ENCODE assay signal across 8 mouse cellular contexts in genomic region chr10:62979667-62980038, GRCm38 (mm10). TPM values are rescaled to one million over a fixed set of nuclear protein-coding genes. Genes with fewer than 3 reads are reported as not detected.
DNase-seq lines count a peak whose midpoint lies in the region; ATAC-seq and TF ChIP-seq lines count a peak whose summit lies in the region.

No protein-coding gene starts in this region.

- H3K27me3 ChIP-seq in embryonic facial prominence, embryonic 14.5 days (replicated peaks; ENCODE audit: control insufficient read depth, insufficient read depth, low read length), result no peaks in the 10 kb centered on the region
- no peaks in the 10 kb centered on the region for H3K27me3 ChIP-seq in intestine, embryonic 15.5 days (replicated peaks)
- H3K27me3 ChIP-seq in neural tube, embryonic 13.5 days, result no peaks in the 10 kb centered on the region

- TF ChIP-seq CTCF in lung, adult 2 months (IDR thresholded peaks at IDR 0.05; ENCODE audit: insufficient read depth, low read length), result no peak

- no peak for TF ChIP-seq POLR2A in lung, adult 2 months (IDR thresholded peaks at IDR 0.05; ENCODE audit: borderline replicate concordance, extremely low read depth, low read depth, low read length)

- H3K9me3 ChIP-seq in embryonic facial prominence, embryonic 14.5 days (ENCODE audit: control insufficient read depth, low read length), result no peaks in the 10 kb centered on the region
- H3K9me3 ChIP-seq in intestine, embryonic 15.5 days, result no peaks in the 10 kb centered on the region
- H3K9me3 ChIP-seq in neural tube, embryonic 13.5 days, result no peaks in the 10 kb centered on the region

- H3K36me3 ChIP-seq in embryonic facial prominence, embryonic 14.5 days (ENCODE audit: control insufficient read depth, insufficient read depth, low read length), result peaks cover 17% of the 10 kb centered on the region
- peaks cover 6% of the 10 kb centered on the region for H3K36me3 ChIP-seq in intestine, embryonic 15.5 days
- H3K36me3 ChIP-seq in neural tube, embryonic 13.5 days, result peaks cover 24% of the 10 kb centered on the region

- DNase-seq in lung, adult 2 months, result no peak
- no peak for DNase-seq in lung, postnatal 10 days
- DNase-seq in embryonic facial prominence, embryonic 14.5 days (ENCODE audit: low spot score), result no peak
- no peak for DNase-seq in retina, postnatal 1 day

- H3K27ac ChIP-seq in embryonic facial prominence, embryonic 14.5 days (replicated peaks; ENCODE audit: low read depth, low read length), result no peak overlapping the region; the same call in 1 of the 2 replicates
- no peak overlapping the region for H3K27ac ChIP-seq in intestine, embryonic 15.5 days
- peak overlapping the region; percentile 91 for H3K27ac ChIP-seq in neural tube, embryonic 13.5 days (replicated peaks)

- ATAC-seq in embryonic facial prominence, embryonic 14.5 days (ENCODE audit: low read depth), result peak; percentile 1; the same call in 1 of the 2 replicates
- ATAC-seq in intestine, embryonic 15.5 days, result no peak
- no peak; the same call in 1 of the 2 replicates for ATAC-seq in neural tube, embryonic 13.5 days (ENCODE audit: low read depth)
- ATAC-seq in granulocyte monocyte progenitor cell, adult 5-6 weeks (replicated peaks; ENCODE audit: poor library complexity, severe bottlenecking), result no peak
- no peak for ATAC-seq in megakaryocyte progenitor cell, adult 5-6 weeks (replicated peaks; ENCODE audit: poor library complexity)

- 12% methylated on average over 10 of the region's 10 CpGs for WGBS in lung, adult 2 months
- WGBS in embryonic facial prominence, embryonic 14.5 days, result 10% methylated on average over 10 of the region's 10 CpGs
- 11% methylated on average over 10 of the region's 10 CpGs for WGBS in intestine, embryonic 15.5 days
- WGBS in neural tube, embryonic 13.5 days, result 6% methylated on average over 10 of the region's 10 CpGs

- H3K4me3 ChIP-seq in lung, adult 2 months (replicated peaks; ENCODE audit: extremely low read depth, low read depth, low read length), result peak overlapping the region; percentile 83
- H3K4me3 ChIP-seq in embryonic facial prominence, embryonic 14.5 days (ENCODE audit: low read depth, low read length), result peak overlapping the region; percentile 80
- peak overlapping the region; percentile 97 for H3K4me3 ChIP-seq in intestine, embryonic 15.5 days (replicated peaks)
- H3K4me3 ChIP-seq in neural tube, embryonic 13.5 days, result peak overlapping the region; percentile 95

- peaks cover 4% of the 10 kb centered on the region; the same call in 1 of the 2 replicates for H3K4me1 ChIP-seq in lung, adult 2 months (ENCODE audit: control insufficient read depth, insufficient read depth, low read length)
- peaks cover 5% of the 10 kb centered on the region; the same call in 1 of the 2 replicates for H3K4me1 ChIP-seq in embryonic facial prominence, embryonic 14.5 days (ENCODE audit: control insufficient read depth, insufficient read depth, low read length)
- 0 out of 2 replicates have a peak, but pooled peaks cover 3% of the 10 kb centered on the region for H3K4me1 ChIP-seq in intestine, embryonic 15.5 days (replicated peaks)
- H3K4me1 ChIP-seq in neural tube, embryonic 13.5 days (replicated peaks), result peaks cover 15% of the 10 kb centered on the region

- peak overlapping the region; percentile 59 for H3K4me2 ChIP-seq in embryonic facial prominence, embryonic 14.5 days (ENCODE audit: low read depth, low read length)
- H3K4me2 ChIP-seq in intestine, embryonic 15.5 days (replicated peaks), result peak overlapping the region; percentile 86
- peak overlapping the region; percentile 60 for H3K4me2 ChIP-seq in neural tube, embryonic 13.5 days

- H3K9ac ChIP-seq in embryonic facial prominence, embryonic 14.5 days (ENCODE audit: low read depth, low read length), result peak overlapping the region; percentile 88
- peak overlapping the region; percentile 91 for H3K9ac ChIP-seq in intestine, embryonic 15.5 days
- peak overlapping the region; percentile 94 for H3K9ac ChIP-seq in neural tube, embryonic 13.5 days

RNA-seq across cellular contexts. Expression of gene Rufy2, which starts 0.4 kb away (rescaled TPM):
- 2.6 and 4.4 TPM in 2 replicates for polyA plus RNA-seq in lung, adult 2 months (2012; rRNA removed)
- polyA plus RNA-seq in embryonic facial prominence, embryonic 14.5 days (2014; fragmentation: Nextera tagmentation; extraction: Ambion mirVana), result 23.5 and 26.3 TPM in 2 replicates
- 20.3 and 20.7 TPM in 2 replicates for polyA plus RNA-seq in intestine, embryonic 15.5 days (2015; fragmentation: Nextera tagmentation; extraction: Ambion mirVana)
- 55.8 and 57.3 TPM in 2 replicates for polyA plus RNA-seq in neural tube, embryonic 13.5 days (2015; fragmentation: Nextera tagmentation; extraction: Ambion mirVana)
- 4.0 and 9.5 TPM in 2 replicates for total RNA-seq in granulocyte monocyte progenitor cell, adult 5-6 weeks (2014; fragmentation: Nextera tagmentation)
- 5.6 and 7.3 TPM in 2 replicates for total RNA-seq in granulocyte monocyte progenitor cell, adult 5-6 weeks (2017)
- total RNA-seq in megakaryocyte progenitor cell, adult 5-6 weeks (2015), result 5.1 and 5.6 TPM in 2 replicates
- total RNA-seq in megakaryocyte progenitor cell, adult 5-6 weeks (2017), result 6.0 and 6.5 TPM in 2 replicates

RNA-seq across cellular contexts. Expression of gene Dna2, which starts 32.8 kb away (rescaled TPM):
- 4.9 and 7.1 TPM in 2 replicates for polyA plus RNA-seq in lung, adult 2 months (2012; rRNA removed)
- polyA plus RNA-seq in embryonic facial prominence, embryonic 14.5 days (2014; fragmentation: Nextera tagmentation; extraction: Ambion mirVana), result 11.0 and 11.9 TPM in 2 replicates
- 21.7 and 22.0 TPM in 2 replicates for polyA plus RNA-seq in intestine, embryonic 15.5 days (2015; fragmentation: Nextera tagmentation; extraction: Ambion mirVana)
- 5.8 and 6.4 TPM in 2 replicates for polyA plus RNA-seq in neural tube, embryonic 13.5 days (2015; fragmentation: Nextera tagmentation; extraction: Ambion mirVana)
- total RNA-seq in granulocyte monocyte progenitor cell, adult 5-6 weeks (2014; fragmentation: Nextera tagmentation), result 47.2 and 65.6 TPM in 2 replicates
- total RNA-seq in granulocyte monocyte progenitor cell, adult 5-6 weeks (2017), result 49.5 and 51.2 TPM in 2 replicates
- 42.7 and 47.7 TPM in 2 replicates for total RNA-seq in megakaryocyte progenitor cell, adult 5-6 weeks (2015)
- 49.9 and 53.8 TPM in 2 replicates for total RNA-seq in megakaryocyte progenitor cell, adult 5-6 weeks (2017)

RNA-seq across cellular contexts. Expression of gene Hnrnph3, which starts 44.4 kb away (rescaled TPM):
- 14.3 and 27.5 TPM in 2 replicates for polyA plus RNA-seq in lung, adult 2 months (2012; rRNA removed)
- polyA plus RNA-seq in embryonic facial prominence, embryonic 14.5 days (2014; fragmentation: Nextera tagmentation; extraction: Ambion mirVana), result 51.8 and 56.4 TPM in 2 replicates
- polyA plus RNA-seq in intestine, embryonic 15.5 days (2015; fragmentation: Nextera tagmentation; extraction: Ambion mirVana), result 73.6 and 75.4 TPM in 2 replicates
- polyA plus RNA-seq in neural tube, embryonic 13.5 days (2015; fragmentation: Nextera tagmentation; extraction: Ambion mirVana), result 165 and 189 TPM in 2 replicates
- 64.1 and 67.8 TPM in 2 replicates for total RNA-seq in granulocyte monocyte progenitor cell, adult 5-6 weeks (2014; fragmentation: Nextera tagmentation)
- 34.0 and 43.0 TPM in 2 replicates for total RNA-seq in granulocyte monocyte progenitor cell, adult 5-6 weeks (2017)
- total RNA-seq in megakaryocyte progenitor cell, adult 5-6 weeks (2015), result 20.2 and 28.5 TPM in 2 replicates
- total RNA-seq in megakaryocyte progenitor cell, adult 5-6 weeks (2017), result 23.9 and 51.9 TPM in 2 replicates

RNA-seq across cellular contexts. Expression of gene Pbld2, which starts 44.5 kb away (rescaled TPM):
- polyA plus RNA-seq in lung, adult 2 months (2012; rRNA removed), result 1.7 and 2.2 TPM in 2 replicates
- polyA plus RNA-seq in embryonic facial prominence, embryonic 14.5 days (2014; fragmentation: Nextera tagmentation; extraction: Ambion mirVana), result 1.1 and 1.5 TPM in 2 replicates
- polyA plus RNA-seq in intestine, embryonic 15.5 days (2015; fragmentation: Nextera tagmentation; extraction: Ambion mirVana), result 5.7 and 6.8 TPM in 2 replicates
- polyA plus RNA-seq in neural tube, embryonic 13.5 days (2015; fragmentation: Nextera tagmentation; extraction: Ambion mirVana), result 0.84 and 1.5 TPM in 2 replicates
- total RNA-seq in granulocyte monocyte progenitor cell, adult 5-6 weeks (2014; fragmentation: Nextera tagmentation), result 0.34 TPM in 1 of 2 replicates, not detected in the other
- total RNA-seq in granulocyte monocyte progenitor cell, adult 5-6 weeks (2017), result not detected in 2 replicates
- total RNA-seq in megakaryocyte progenitor cell, adult 5-6 weeks (2015), result 0.66 TPM in 1 of 2 replicates, not detected in the other
- not detected in 2 replicates for total RNA-seq in megakaryocyte progenitor cell, adult 5-6 weeks (2017)

RNA-seq across cellular contexts. Expression of gene Slc25a16, which starts 59.2 kb away (rescaled TPM):
- polyA plus RNA-seq in lung, adult 2 months (2012; rRNA removed), result 43.7 and 60.6 TPM in 2 replicates
- 13.9 and 15.0 TPM in 2 replicates for polyA plus RNA-seq in embryonic facial prominence, embryonic 14.5 days (2014; fragmentation: Nextera tagmentation; extraction: Ambion mirVana)
- 12.5 and 13.4 TPM in 2 replicates for polyA plus RNA-seq in intestine, embryonic 15.5 days (2015; fragmentation: Nextera tagmentation; extraction: Ambion mirVana)
- 15.4 and 15.7 TPM in 2 replicates for polyA plus RNA-seq in neural tube, embryonic 13.5 days (2015; fragmentation: Nextera tagmentation; extraction: Ambion mirVana)
- 15.7 and 24.2 TPM in 2 replicates for total RNA-seq in granulocyte monocyte progenitor cell, adult 5-6 weeks (2014; fragmentation: Nextera tagmentation)
- 17.6 and 19.0 TPM in 2 replicates for total RNA-seq in granulocyte monocyte progenitor cell, adult 5-6 weeks (2017)
- total RNA-seq in megakaryocyte progenitor cell, adult 5-6 weeks (2015), result 19.3 and 21.0 TPM in 2 replicates
- 16.6 and 18.0 TPM in 2 replicates for total RNA-seq in megakaryocyte progenitor cell, adult 5-6 weeks (2017)
